In genomic region chr9:77610811-77611210, GRCm38 (mm10) we compare ENCODE assay signal across 13 mouse cellular contexts. TPM values are rescaled to one million over a fixed set of nuclear protein-coding genes. Genes with fewer than 3 reads are reported as not detected.
DNase-seq lines count a peak whose midpoint lies in the region; ATAC-seq and TF ChIP-seq lines count a peak whose summit lies in the region.
"Had no signal": no experiment of that assay in that cellular context is flagged by ENCODE, and none has a peak within 500 bp of the region (broad histone marks: within the 10 kb centered on the region; RNA-seq: fewer than 3 reads in every experiment).

No protein-coding gene starts in this region.

- H3K9ac ChIP-seq in liver, adult 2 months (ENCODE audit: low read depth, low read length) = no peak overlapping the region
- no peak overlapping the region for H3K9ac ChIP-seq in liver, embryonic 11.5 days (ENCODE audit: low read depth, low read length)
- H3K9ac ChIP-seq in CH12.LX (ENCODE audit: insufficient read depth, low read depth) = no peak overlapping the region
- H3K9ac ChIP-seq: embryonic facial prominence, embryonic 12.5 days had no signal

- no peak for ATAC-seq in liver, embryonic 11.5 days (replicated peaks; ENCODE audit: low FRiP score)

- no peaks in the 10 kb centered on the region for H3K79me2 ChIP-seq in liver, adult 2 months (ENCODE audit: control insufficient read depth, insufficient read depth, low read length)
- no peaks in the 10 kb centered on the region for H3K79me2 ChIP-seq in CH12.LX (replicated peaks; ENCODE audit: control insufficient read depth, extremely low read depth, insufficient read depth, poor library complexity, severe bottlenecking)

- TF ChIP-seq RAD21 in CH12.LX (IDR thresholded peaks at IDR 0.05; ENCODE audit: low read depth, low read length) = peak; percentile 42

- in situ Hi-C loops in CH12.LX (cut with MboI; ENCODE audit: low pct_ligation_motif_present, low pct_unique_long_range_greater_than_20kb, low sequenced_read_pairs) = no loop called here

- no peak for TF ChIP-seq EP300 in CH12.LX (IDR thresholded peaks at IDR 0.05; ENCODE audit: low read length)

- H3K27me3 ChIP-seq in liver, adult 2 months (ENCODE audit: control insufficient read depth, insufficient read depth, low read length) = no peaks in the 10 kb centered on the region
- no peaks in the 10 kb centered on the region for H3K27me3 ChIP-seq in liver, embryonic 11.5 days (replicated peaks; ENCODE audit: control insufficient read depth, insufficient read depth, low read length)
- H3K27me3 ChIP-seq in CH12.LX (replicated peaks) = no peaks in the 10 kb centered on the region
- H3K27me3 ChIP-seq: embryonic facial prominence, embryonic 12.5 days; megakaryocyte, embryonic 14.5 days had no signal

- no peaks in the 10 kb centered on the region for H3K36me3 ChIP-seq in liver, adult 2 months (ENCODE audit: control insufficient read depth, insufficient read depth, low read length)
- H3K36me3 ChIP-seq in liver, embryonic 11.5 days (ENCODE audit: control insufficient read depth, insufficient read depth, low read length) = no peaks in the 10 kb centered on the region
- H3K36me3 ChIP-seq in CH12.LX (replicated peaks in 1 of 2; ENCODE audit: control insufficient read depth in 1 of 2, insufficient read depth in 1 of 2, low read length in 1 of 2) = no peaks in the 10 kb centered on the region
- H3K36me3 ChIP-seq: embryonic facial prominence, embryonic 12.5 days; hindbrain, embryonic 10.5 days; limb, embryonic 10.5 days had no signal

- no peaks in the 10 kb centered on the region for H3K9me3 ChIP-seq in liver, embryonic 11.5 days (ENCODE audit: control insufficient read depth, low read length)
- H3K9me3 ChIP-seq in CH12.LX (replicated peaks; ENCODE audit: low read length) = peaks cover 4% of the 10 kb centered on the region
- H3K9me3 ChIP-seq: hindbrain, embryonic 10.5 days; limb, embryonic 10.5 days had no signal

- no peaks in the 10 kb centered on the region for H3K4me1 ChIP-seq in liver, adult 2 months (ENCODE audit: control insufficient read depth, insufficient read depth, low read length)
- no peaks in the 10 kb centered on the region for H3K4me1 ChIP-seq in liver, embryonic 11.5 days (replicated peaks; ENCODE audit: control insufficient read depth, insufficient read depth, low read length)
- H3K4me1 ChIP-seq in CH12.LX (ENCODE audit: control insufficient read depth in 1 of 2, insufficient read depth in 2 of 2) = peaks cover 0 to 5% of the 10 kb centered on the region in 2 experiments; a peak in 2 of 4 replicates
- H3K4me1 ChIP-seq in bone marrow, adult 2 months (ENCODE audit: control insufficient read depth, insufficient read depth, low read length) = no peaks in the 10 kb centered on the region
- H3K4me1 ChIP-seq: embryonic facial prominence, embryonic 12.5 days; hindbrain, embryonic 10.5 days; limb, embryonic 10.5 days had no signal

- H3K27ac ChIP-seq in gastrocnemius, adult 2 months = no peak overlapping the region
- no peak overlapping the region for H3K27ac ChIP-seq in liver, adult 2 months (replicated peaks; ENCODE audit: insufficient read depth, low read depth, low read length)
- no peak overlapping the region for H3K27ac ChIP-seq in liver, embryonic 11.5 days (ENCODE audit: low read depth, low read length)
- H3K27ac ChIP-seq in CH12.LX (ENCODE audit: insufficient read depth, low read depth) = no peak overlapping the region
- no peak overlapping the region for H3K27ac ChIP-seq in bone marrow, adult 2 months (ENCODE audit: control insufficient read depth, insufficient read depth, low read depth, low read length, poor library complexity)
- H3K27ac ChIP-seq: embryonic facial prominence, embryonic 12.5 days; hindbrain, embryonic 10.5 days; limb, embryonic 10.5 days had no signal

- no peak overlapping the region for H3K4me2 ChIP-seq in liver, embryonic 11.5 days
- no peak overlapping the region for H3K4me2 ChIP-seq in CH12.LX (ENCODE audit: insufficient read depth, low read depth, poor library complexity, severe bottlenecking)
- H3K4me2 ChIP-seq: embryonic facial prominence, embryonic 12.5 days had no signal

- TF ChIP-seq CTCF in gastrocnemius, adult 2 months (IDR thresholded peaks at IDR 0.05) = peak; percentile 75
- peak; percentile 58; the same call in 1 of the 2 replicates for TF ChIP-seq CTCF in liver, adult 2 months (IDR thresholded peaks at IDR 0.05; ENCODE audit: low read depth, low read length)
- TF ChIP-seq CTCF in CH12.LX (conservative IDR thresholded peaks at IDR 0.05 in 1 of 2, IDR thresholded peaks at IDR 0.05 in 1 of 2; ENCODE audit: low read depth in 2 of 2, low read length in 2 of 2) = peak; percentile 34 to 60; a peak in 3 of 4 replicates
- peak; percentile 41; the same call in 1 of the 2 replicates for TF ChIP-seq CTCF in bone marrow, adult 2 months (IDR thresholded peaks at IDR 0.05; ENCODE audit: control insufficient read depth, insufficient read depth, low read length)

- no peak overlapping the region for H3K4me3 ChIP-seq in gastrocnemius, adult 2 months
- no peak overlapping the region for H3K4me3 ChIP-seq in liver, adult 2 months (ENCODE audit: insufficient read depth, low read depth, low read length)
- H3K4me3 ChIP-seq in liver, embryonic 11.5 days (ENCODE audit: low read depth, low read length) = no peak overlapping the region
- H3K4me3 ChIP-seq in CH12.LX (replicated peaks in 1 of 3; ENCODE audit: low read depth in 2 of 3, low read length in 2 of 3, poor library complexity in 1 of 3) = no peak overlapping the region
- H3K4me3 ChIP-seq in bone marrow, adult 2 months (replicated peaks; ENCODE audit: control insufficient read depth, low read depth, low read length) = no peak overlapping the region
- H3K4me3 ChIP-seq: embryonic facial prominence, embryonic 12.5 days; hindbrain, embryonic 10.5 days; limb, embryonic 10.5 days; megakaryocyte, embryonic 14.5 days had no signal

- DNase-seq in gastrocnemius, adult 2 months = peak; percentile 41
- no peak for DNase-seq in gastrocnemius, postnatal 10 days
- peak; percentile 30 for DNase-seq in liver, adult 2 months (ENCODE audit: extremely low read depth, low read depth, low spot score)
- DNase-seq in liver, embryonic 11.5 days (ENCODE audit: low spot score) = no peak
- DNase-seq in CH12.LX (ENCODE audit: extremely low read depth) = no peak
- no peak for DNase-seq in ovary, postnatal 14 days (ENCODE audit: low spot score)
- DNase-seq: thymus, postnatal 25 days had no signal

- TF ChIP-seq POLR2A in liver, adult 2 months (IDR thresholded peaks at IDR 0.05; ENCODE audit: extremely low read depth, insufficient read depth, low read length) = no peak
- TF ChIP-seq POLR2A in CH12.LX (IDR thresholded peaks at IDR 0.05; ENCODE audit: low read depth, low read length) = no peak
- TF ChIP-seq POLR2A in bone marrow, adult 2 months (IDR thresholded peaks at IDR 0.05; ENCODE audit: borderline replicate concordance, control insufficient read depth, low read depth, low read length) = no peak

- dilution Hi-C loops in CH12.LX (cut with MboI; ENCODE audit: extremely low pct_ligation_motif_present, extremely low pct_unique_long_range_greater_than_20kb, low sequenced_read_pairs) = no loop called here

- intact Hi-C loops in gastrocnemius, adult 2 months (cut with DNase I) = loop anchor here (5.0 kb wide), 2 partner anchors 46 to 141 kb away; partner anchors contain the start of gene Gclc

TF ChIP-seq in CH12.LX, 34 proteins besides CTCF, POLR2A, EP300 and RAD21:
- no peak for TF ChIP-seq MXI1 (IDR thresholded peaks at IDR 0.05; ENCODE audit: low read depth, low read length)
- no peak for TF ChIP-seq ZC3H11A (IDR thresholded peaks at IDR 0.05; ENCODE audit: low read depth, low read length)
- no peak for TF ChIP-seq TBP (conservative IDR thresholded peaks at IDR 0.05; ENCODE audit: low read depth, low read length)
- peak; percentile 58 for TF ChIP-seq SMC3 (IDR thresholded peaks at IDR 0.05; ENCODE audit: low read depth, low read length)
- TF ChIP-seq MYC (IDR thresholded peaks at IDR 0.05; ENCODE audit: low read depth, low read length) = no peak

RNA-seq across cellular contexts. Expression of gene Klhl31, which starts 25.5 kb away (rescaled TPM):
- 100 to 1,000 TPM; 491 to 601 TPM for total RNA-seq in gastrocnemius, adult 2 months (2021)
- total RNA-seq in gastrocnemius, postnatal 10 days (2021) = 100 to 1,000 TPM; 371 to 383 TPM
- total RNA-seq in liver, adult 2 months (2014; rRNA removed) = 0.18 TPM in 1 of 2 replicates, not detected in the other
- not detected in 2 replicates for polyA plus RNA-seq in liver, adult 2 months (2012; rRNA removed)
- 0.38 and 0.49 TPM in 2 replicates for polyA plus RNA-seq in liver, embryonic 11.5 days (2014; fragmentation: Nextera tagmentation; extraction: Ambion mirVana)
- total RNA-seq in CH12.LX (2012; rRNA removed) = not detected in 2 replicates
- total RNA-seq in CH12.LX (2014; rRNA removed) = not detected in 2 replicates
- not detected in 2 replicates for polyA plus RNA-seq in CH12.LX (2012; ENCODE audit: insufficient read length, low read depth)
- 0.40 and 0.70 TPM in 2 replicates for polyA plus RNA-seq in bone marrow, adult 2 months (2011; ENCODE audit: insufficient read depth, insufficient read length, low replicate concordance, missing spikeins)
- polyA plus RNA-seq: large intestine, adult 2 months had no signal

Comparison
In these comparisons a context has a peak if more than half of its experiments do, and no peak if none do; other contexts are left out.
1. DNase-seq: peak in gastrocnemius, adult 2 months (single experiment) and liver, adult 2 months (single experiment); none in gastrocnemius, postnatal 10 days (single experiment), liver, embryonic 11.5 days (single experiment), CH12.LX (single experiment) and ovary, postnatal 14 days (single experiment).
2. RNA of gene Klhl31, which starts 25.5 kb away (total RNA-seq): 491 to 601 TPM in gastrocnemius, adult 2 months and 371 to 383 TPM in gastrocnemius, postnatal 10 days; 0.18 TPM in liver, adult 2 months and not detected in CH12.LX; every median in the first group is over 100 times any median in the second.
3. Peak in every context shown above with its lines, with median percentiles within 50 percentile points of each other: CTCF ChIP-seq.